Mouse (Mus musculus) midbrain, embryonic 12.5 days (tissue): Measurements from ENCODE around the gene Krtap4-6. TPM values are rescaled to one million over a fixed set of nuclear protein-coding genes. Genes with fewer than 3 reads are reported as not detected.
"Not testable (repeated sequence)": the region's sequence is repeated elsewhere in the genome, so short reads cannot be mapped to it uniquely, and the experiment has no call there.

ENCODE experiments used
- ATAC-seq: fragments of 200-750 bp; cut with Nextera tagmentation; 2 replicates; pipeline ENCODE4 v1.8.0; 2017; ENCODE audit warnings: low read depth, moderate TSS enrichment, moderate library complexity; ENCODE audit not compliant: low FRiP score
- H3K27ac ChIP-seq: fragments of 300-500 bp; sonication (generic); replicated peaks from 2 replicates; pipeline ENCODE4 v1.5.1; 2016; ENCODE audit warnings: mild to moderate bottlenecking
- H3K27me3 ChIP-seq: fragments of 300-500 bp; sonication (generic); 2 replicates; pipeline ENCODE4 v1.6.1; 2016; ENCODE audit warnings: mild to moderate bottlenecking
- H3K36me3 ChIP-seq: fragments of 300-500 bp; sonication (generic); 2 replicates; pipeline ENCODE4 v1.6.1; 2016
- H3K4me1 ChIP-seq: fragments of 300-500 bp; sonication (generic); 2 replicates; pipeline ENCODE4 v1.6.1; 2016
- H3K4me2 ChIP-seq: fragments of 300-500 bp; sonication (generic); replicated peaks from 2 replicates; pipeline ENCODE4 v1.6.1; 2016; ENCODE audit warnings: mild to moderate bottlenecking, moderate library complexity
- H3K4me3 ChIP-seq: fragments of 300-500 bp; sonication (generic); 2 replicates; pipeline ENCODE4 v1.5.1; 2016; ENCODE audit warnings: mild to moderate bottlenecking
- H3K9ac ChIP-seq: fragments of 300-500 bp; sonication (generic); replicated peaks from 2 replicates; pipeline ENCODE4 v1.6.1; 2016; ENCODE audit warnings: mild to moderate bottlenecking, moderate library complexity
- H3K9me3 ChIP-seq: fragments of 300-500 bp; sonication (generic); 2 replicates; pipeline ENCODE4 v1.6.1; 2016; ENCODE audit warnings: mild to moderate bottlenecking
- WGBS: fragments of 180-500 bp; shearing (Covaris S2); methylation state at CpG from one replicate; pipeline ENCODE4 v1.1.7; 2016; 5-methylcytosine and 5-hydroxymethylcytosine counted together
- polyA plus RNA-seq: library from polyadenylated mRNA; unstranded; fragments of >200 nt; fragmentation: Nextera tagmentation; extraction: Ambion mirVana; gene quantifications from 2 replicates; pipeline ENCODE4 v1.2.1, GENCODE M21; 2016

The Krtap4-6 gene
- not detected in 2 replicates for polyA plus RNA-seq

GRCm38 (mm10) chr11:99665860-99666259 is at the start of gene Krtap4-6:
TSS of gene Krtap4-6 (minus strand) at chr11:99665960.
- Histone ChIP-seq H3K9me3 (no peaks in the 10 kb centered on the region), H3K4me1 (no peaks in the 10 kb centered on the region), H3K4me3 (no peak within 1 kb of the TSS), H3K4me2 (no peak within 1 kb of the TSS), H3K36me3 (no peaks in the 10 kb centered on the region), H3K9ac (no peak within 1 kb of the TSS), H3K27me3 (no peaks in the 10 kb centered on the region), H3K27ac (0 out of 2 replicates have a peak within 1 kb of the TSS, but pooled peaks have one; percentile 30)
- no peak for ATAC-seq

GRCm38 (mm10) chr11:99690463-99690862 is 24.7 kb upstream of the Krtap4-6 start, which contains the start of gene Gm14190:
TSS of gene Gm14190 (minus strand) at chr11:99690740.
- no peaks in the 10 kb centered on the region for H3K36me3 ChIP-seq
- no peak within 1 kb of the TSS for H3K4me2 ChIP-seq
- H3K4me3 ChIP-seq: no peak within 1 kb of the TSS
- no peaks in the 10 kb centered on the region for H3K27me3 ChIP-seq
- no peak within 1 kb of the TSS for H3K9ac ChIP-seq
- no peak within 1 kb of the TSS for H3K27ac ChIP-seq
- H3K9me3 ChIP-seq: no peaks in the 10 kb centered on the region
- ATAC-seq: no peak
- H3K4me1 ChIP-seq: no peaks in the 10 kb centered on the region
- 96% methylated on average over 1 of the region's 1 CpGs for WGBS

GRCm38 (mm10) chr11:99685235-99685634 is 19.5 kb upstream of the Krtap4-6 start:
- not testable (repeated sequence) for H3K36me3 ChIP-seq, H3K27ac ChIP-seq, H3K27me3 ChIP-seq, H3K4me3 ChIP-seq, H3K9ac ChIP-seq, H3K4me1 ChIP-seq, H3K9me3 ChIP-seq, ATAC-seq, H3K4me2 ChIP-seq
- 77% methylated on average over 1 of the region's 1 CpGs for WGBS

GRCm38 (mm10) chr11:99683481-99683880 is 17.7 kb upstream of the Krtap4-6 start:
- Histone ChIP-seq H3K4me3 (no peak overlapping the region), H3K9me3 (no peaks in the 10 kb centered on the region), H3K27ac (no peak overlapping the region), H3K36me3 (no peaks in the 10 kb centered on the region), H3K4me1 (no peaks in the 10 kb centered on the region), H3K27me3 (no peaks in the 10 kb centered on the region), H3K9ac (no peak overlapping the region), H3K4me2 (no peak overlapping the region)
- ATAC-seq: no peak
- WGBS: 90% methylated on average over 2 of the region's 2 CpGs

GRCm38 (mm10) chr11:99662802-99663201 is 3.0 kb downstream of the Krtap4-6 start:
- Histone ChIP-seq H3K27ac (no peak overlapping the region), H3K27me3 (no peaks in the 10 kb centered on the region), H3K9me3 (no peaks in the 10 kb centered on the region), H3K4me1 (no peaks in the 10 kb centered on the region), H3K4me2 (no peak overlapping the region), H3K36me3 (no peaks in the 10 kb centered on the region), H3K4me3 (no peak overlapping the region), H3K9ac (no peak overlapping the region)
- 90% methylated on average over 10 of the region's 10 CpGs for WGBS
- no peak for ATAC-seq

- ATAC-seq: no peak
- no peaks in the 10 kb centered on the region for H3K27me3 ChIP-seq
- no peaks in the 10 kb centered on the region for H3K9me3 ChIP-seq
- no peaks in the 10 kb centered on the region for H3K4me1 ChIP-seq
- H3K27ac ChIP-seq: no peak overlapping the region
- H3K4me2 ChIP-seq: no peak overlapping the region
- no peaks in the 10 kb centered on the region for H3K36me3 ChIP-seq
- no peak overlapping the region for H3K9ac ChIP-seq
- WGBS: 87% methylated on average over 4 of the region's 4 CpGs
- H3K4me3 ChIP-seq: no peak overlapping the region
These were observed 6.5 kb downstream of the Krtap4-6 start for GRCm38 (mm10) chr11:99659256-99659655.

DNA sequence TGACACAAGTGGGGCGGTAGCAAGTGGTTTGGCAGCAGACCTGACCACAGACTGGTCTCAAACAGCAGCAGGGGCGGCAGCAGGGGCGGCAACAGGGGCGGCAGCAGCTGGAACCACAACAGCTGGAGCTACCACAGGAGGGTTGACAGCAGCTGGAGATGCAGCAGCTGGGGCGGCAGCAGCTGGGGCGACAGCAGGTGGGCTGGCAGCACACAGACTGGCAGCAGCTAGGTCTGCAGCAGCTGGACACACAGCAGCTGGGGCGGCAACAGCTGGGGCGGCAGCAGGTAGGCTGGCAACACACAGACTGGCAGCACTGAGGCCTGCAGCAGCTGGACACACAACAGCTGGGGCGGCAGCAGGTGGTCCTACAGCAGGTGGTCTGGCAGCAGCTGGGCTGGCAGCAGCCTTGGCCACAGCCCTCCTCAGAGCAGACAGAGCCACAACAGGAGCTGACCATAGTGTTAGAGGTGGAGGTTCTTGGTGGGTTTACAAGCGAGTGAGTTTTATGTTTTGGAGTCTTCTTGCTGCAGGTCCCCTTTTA is 7.2 kb downstream of the Krtap4-6 start, which contains the start of gene Gm11563:
TSS of gene Gm11563 (minus strand) at position 494 of the 544 bp plus-strand sequence.
- WGBS: 79% methylated on average over 10 of the region's 10 CpGs
- H3K27ac ChIP-seq, H3K9me3 ChIP-seq, H3K27me3 ChIP-seq, H3K36me3 ChIP-seq, ATAC-seq, H3K4me2 ChIP-seq, H3K4me1 ChIP-seq, H3K9ac ChIP-seq, H3K4me3 ChIP-seq: not testable (repeated sequence)

- H3K4me2 ChIP-seq: no peak overlapping the region
- WGBS: 60% methylated on average over 5 of the region's 5 CpGs
These were observed 8.7 kb downstream of the Krtap4-6 start for GRCm38 (mm10) chr11:99657051-99657450.

DNA sequence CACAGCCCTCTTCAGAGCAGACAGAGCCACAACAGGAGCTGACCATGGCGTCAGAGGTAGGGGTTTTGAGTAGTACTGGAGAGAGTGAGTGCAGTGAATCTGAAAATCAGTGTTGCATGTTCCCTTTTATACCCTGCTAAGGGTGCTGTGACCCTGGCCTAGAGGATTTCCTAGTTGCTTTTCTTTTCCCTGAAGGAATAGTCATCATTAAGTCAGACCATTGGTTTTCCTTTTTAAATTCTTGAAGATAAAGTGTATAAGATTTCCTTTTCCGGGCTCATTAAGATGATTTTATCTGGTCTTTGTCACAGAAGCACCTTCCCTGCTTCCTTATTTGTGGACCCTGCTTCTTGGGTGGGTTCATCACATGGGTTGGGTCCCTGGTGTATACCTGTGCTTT is 15.6 kb downstream of the Krtap4-6 start, which contains the start of gene Gm11555:
TSS of gene Gm11555 (minus strand) at position 101 of the 400 bp plus-strand sequence.
- Histone ChIP-seq H3K4me3 (no peak within 1 kb of the TSS), H3K4me2 (no peak within 1 kb of the TSS), H3K27me3 (no peaks in the 10 kb centered on the region), H3K9ac (no peak within 1 kb of the TSS), H3K4me1 (no peaks in the 10 kb centered on the region), H3K27ac (no peak within 1 kb of the TSS), H3K9me3 (no peaks in the 10 kb centered on the region), H3K36me3 (no peaks in the 10 kb centered on the region)
- no peak for ATAC-seq
- WGBS: 77% methylated on average over 2 of the region's 2 CpGs

More at GRCm38 (mm10) chr11:99657051-99657450, 8.7 kb downstream of the Krtap4-6 start:
- no peak for ATAC-seq
- no peaks in the 10 kb centered on the region for H3K36me3 ChIP-seq
- H3K27ac ChIP-seq: no peak overlapping the region
- H3K9ac ChIP-seq: no peak overlapping the region
- H3K27me3 ChIP-seq: no peaks in the 10 kb centered on the region
- no peaks in the 10 kb centered on the region for H3K4me1 ChIP-seq
- H3K4me3 ChIP-seq: no peak overlapping the region
- H3K9me3 ChIP-seq: no peaks in the 10 kb centered on the region

- Histone ChIP-seq H3K27me3 (no peaks in the 10 kb centered on the region), H3K4me2 (no peak overlapping the region), H3K9ac (no peak overlapping the region), H3K4me1 (no peaks in the 10 kb centered on the region), H3K9me3 (no peaks in the 10 kb centered on the region), H3K4me3 (no peak overlapping the region), H3K36me3 (no peaks in the 10 kb centered on the region), H3K27ac (no peak overlapping the region)
- no peak for ATAC-seq
- WGBS: 87% methylated on average over 15 of the region's 15 CpGs
These were observed 19.3 kb downstream of the Krtap4-6 start for GRCm38 (mm10) chr11:99646444-99646843.

- no peak overlapping the region for H3K4me2 ChIP-seq
- no peaks in the 10 kb centered on the region for H3K36me3 ChIP-seq
- H3K4me1 ChIP-seq: no peaks in the 10 kb centered on the region
- no peaks in the 10 kb centered on the region for H3K9me3 ChIP-seq
- no peak overlapping the region for H3K4me3 ChIP-seq
- 83% methylated on average over 3 of the region's 3 CpGs for WGBS
- H3K27me3 ChIP-seq: no peaks in the 10 kb centered on the region
- H3K9ac ChIP-seq: no peak overlapping the region
- no peak for ATAC-seq
- no peak overlapping the region for H3K27ac ChIP-seq
These were observed 21.4 kb downstream of the Krtap4-6 start for GRCm38 (mm10) chr11:99644351-99644750.

DNA sequence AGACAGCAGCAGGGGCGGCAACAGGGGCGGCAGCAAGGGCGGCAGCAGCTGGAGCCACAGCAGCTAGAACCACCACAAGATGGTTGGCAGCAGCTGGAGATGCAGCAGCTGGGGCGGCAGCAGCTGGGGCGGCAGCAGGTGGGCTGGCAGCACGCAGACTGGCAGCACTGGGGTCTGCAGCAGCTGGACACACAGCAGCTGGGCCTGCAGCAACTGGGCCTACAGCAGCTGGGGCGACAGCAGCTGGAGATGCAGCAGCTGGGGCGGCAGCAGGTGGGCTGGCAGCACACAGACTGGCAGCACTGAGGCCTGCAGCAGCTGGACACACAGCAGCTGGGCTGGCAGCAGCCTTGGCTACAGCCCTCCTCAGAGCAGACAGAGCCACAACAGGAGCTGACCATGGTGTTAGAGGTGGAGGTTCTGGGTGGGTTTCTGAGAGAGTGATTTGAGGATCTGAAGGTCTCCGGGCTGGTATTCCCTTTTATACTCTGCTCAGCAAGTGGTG is 22.1 kb downstream of the Krtap4-6 start, which contains the start of gene Krtap4-7:
TSS of gene Krtap4-7 (minus strand) at position 455 of the 505 bp plus-strand sequence.
- not testable (repeated sequence) for H3K9me3 ChIP-seq, H3K36me3 ChIP-seq, H3K9ac ChIP-seq, ATAC-seq, H3K4me1 ChIP-seq, H3K27me3 ChIP-seq, H3K4me2 ChIP-seq, H3K4me3 ChIP-seq
- WGBS: 84% methylated on average over 9 of the region's 9 CpGs
- H3K27ac ChIP-seq: 0 out of 2 replicates have a peak within 1 kb of the TSS, but pooled peaks have one; percentile 25
